Mouse (Mus musculus) liver, adult 2 months (tissue): ENCODE data around the gene Skap2. TPM values are rescaled to one million over a fixed set of nuclear protein-coding genes. Genes with fewer than 3 reads are reported as not detected.

Source experiments
- DNase-seq: peaks from one replicate; pipeline ENCODE4 v3.0.0-alpha.2; 2011; ENCODE audit warnings: low read depth, low spot score; ENCODE audit errors: extremely low read depth
- H3K27ac ChIP-seq: fragments of 200-500 bp; replicated peaks from 2 replicates; pipeline ENCODE4 v1.5.1; 2012; ENCODE audit warnings: low read depth, mild to moderate bottlenecking, control low read depth, inconsistent platforms, low read length; ENCODE audit not compliant: insufficient read depth
- H3K27me3 ChIP-seq: fragments of 200-500 bp; 2 replicates; pipeline ENCODE4 v1.6.1; 2012; ENCODE audit warnings: mild to moderate bottlenecking, moderate library complexity, low read length, inconsistent platforms; ENCODE audit not compliant: control insufficient read depth, insufficient read depth
- H3K36me3 ChIP-seq: fragments of 200-500 bp; 2 replicates; pipeline ENCODE4 v1.6.1; 2012; ENCODE audit warnings: low read length, inconsistent platforms; ENCODE audit not compliant: control insufficient read depth, insufficient read depth
- H3K4me1 ChIP-seq: fragments of 200-500 bp; 2 replicates; pipeline ENCODE4 v1.6.1; 2011; ENCODE audit warnings: low read length; ENCODE audit not compliant: control insufficient read depth, insufficient read depth
- H3K4me3 ChIP-seq: fragments of 200-500 bp; 2 replicates; pipeline ENCODE4 v1.5.1; 2011; ENCODE audit warnings: low read depth, mild to moderate bottlenecking, control low read depth, low read length, moderate library complexity; ENCODE audit not compliant: insufficient read depth
- H3K79me2 ChIP-seq: fragments of 200-500 bp; 2 replicates; pipeline ENCODE4 v1.6.1; 2012; ENCODE audit warnings: inconsistent platforms, mild to moderate bottlenecking, low read length, moderate library complexity; ENCODE audit not compliant: control insufficient read depth, insufficient read depth
- H3K9ac ChIP-seq: fragments of 200-500 bp; 2 replicates; pipeline ENCODE4 v1.6.1; 2012; ENCODE audit warnings: low read depth, mild to moderate bottlenecking, control low read depth, inconsistent platforms, low read length
- CTCF ChIP-seq: fragments of 200-500 bp; IDR thresholded peaks from 2 replicates; pipeline ENCODE4 v1.5.1; 2011; ENCODE audit warnings: low read depth, low read length, control low read depth
- POLR2A ChIP-seq: fragments of 200-500 bp; IDR thresholded peaks from 2 replicates; pipeline ENCODE4 v1.6.1; 2011; ENCODE audit warnings: low read length, control low read depth; ENCODE audit not compliant: insufficient read depth; ENCODE audit errors: extremely low read depth
- WGBS: fragments of 180-500 bp; shearing (Covaris S2); methylation state at CpG from one replicate; pipeline ENCODE4 v1.1.7; 2018; 5-methylcytosine and 5-hydroxymethylcytosine counted together
- polyA plus RNA-seq: library from polyadenylated mRNA; depleted of rRNA; stranded (reverse); fragments of >200 nt; gene quantifications from 2 replicates; pipeline ENCODE4 v1.2.3, GENCODE M21; 2012; rRNA removed
- total RNA-seq: library from RNA; depleted of rRNA; stranded (reverse); fragments of >200 nt; gene quantifications from 2 replicates; pipeline ENCODE4 v1.2.3, GENCODE M21; 2014; rRNA removed

Skap2 gene
- 12.8 and 15.6 TPM in 2 replicates for total RNA-seq
- polyA plus RNA-seq, result 3.9 and 4.0 TPM in 2 replicates

DNA sequence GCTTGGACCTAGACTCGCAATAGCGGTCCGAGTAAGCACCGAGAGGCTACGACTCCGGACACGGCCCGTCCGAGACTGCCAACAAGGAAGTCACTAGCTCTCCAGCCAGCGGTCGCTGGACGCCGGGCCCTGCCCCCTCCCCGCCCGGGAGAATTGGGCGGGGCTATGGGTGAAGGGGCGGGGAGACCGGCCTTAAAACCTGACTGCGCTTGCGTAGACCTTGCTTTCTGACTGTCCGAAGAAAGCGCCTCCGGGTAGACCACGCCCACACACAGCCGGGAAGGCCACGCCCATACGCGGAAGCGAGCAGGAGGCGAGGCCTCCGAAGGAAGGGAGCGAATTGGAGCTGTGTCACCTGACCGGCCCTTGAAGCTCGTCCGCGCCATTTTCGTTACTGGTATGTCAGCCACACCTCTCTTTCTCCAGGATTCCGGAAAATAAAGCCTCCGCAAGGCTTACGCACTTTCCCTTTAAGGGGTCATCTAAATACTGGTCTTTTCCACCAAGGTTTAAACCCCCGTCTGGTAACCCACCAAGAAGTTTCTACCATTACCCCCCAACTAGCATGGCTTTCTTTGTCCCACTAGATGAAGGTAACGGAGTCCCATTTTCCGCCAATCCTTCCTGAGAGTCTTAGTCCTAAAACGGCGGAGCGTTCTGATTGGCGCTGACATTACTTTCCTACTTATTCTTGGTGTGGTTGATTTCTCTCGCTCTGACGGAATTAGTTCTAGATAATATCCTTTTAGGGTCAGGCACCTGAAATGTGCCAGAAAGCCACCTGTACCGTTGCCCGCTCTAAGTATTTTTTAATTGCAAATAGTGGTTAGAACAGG is at the start of gene Skap2:
Gene Skap2 (minus strand): TSS at position 141 of the 836 bp plus-strand sequence.
- DNase-seq, result peak; percentile 96
- H3K4me1 ChIP-seq, result peaks cover 10% of the 10 kb centered on the region; the same call in 1 of the 2 replicates
- peak within 1 kb of the TSS; percentile 85 for H3K9ac ChIP-seq
- TF ChIP-seq CTCF (no peak), POLR2A (peak; percentile 86)
- no peaks in the 10 kb centered on the region for H3K36me3 ChIP-seq
- peak within 1 kb of the TSS; percentile 84 for H3K4me3 ChIP-seq
- under 1% methylated on average over 51 of the region's 51 CpGs for WGBS
- H3K79me2 ChIP-seq, result peaks cover 4% of the 10 kb centered on the region; the same call in 1 of the 2 replicates
- no peaks in the 10 kb centered on the region for H3K27me3 ChIP-seq
- H3K27ac ChIP-seq, result peak within 1 kb of the TSS; percentile 86

DNA sequence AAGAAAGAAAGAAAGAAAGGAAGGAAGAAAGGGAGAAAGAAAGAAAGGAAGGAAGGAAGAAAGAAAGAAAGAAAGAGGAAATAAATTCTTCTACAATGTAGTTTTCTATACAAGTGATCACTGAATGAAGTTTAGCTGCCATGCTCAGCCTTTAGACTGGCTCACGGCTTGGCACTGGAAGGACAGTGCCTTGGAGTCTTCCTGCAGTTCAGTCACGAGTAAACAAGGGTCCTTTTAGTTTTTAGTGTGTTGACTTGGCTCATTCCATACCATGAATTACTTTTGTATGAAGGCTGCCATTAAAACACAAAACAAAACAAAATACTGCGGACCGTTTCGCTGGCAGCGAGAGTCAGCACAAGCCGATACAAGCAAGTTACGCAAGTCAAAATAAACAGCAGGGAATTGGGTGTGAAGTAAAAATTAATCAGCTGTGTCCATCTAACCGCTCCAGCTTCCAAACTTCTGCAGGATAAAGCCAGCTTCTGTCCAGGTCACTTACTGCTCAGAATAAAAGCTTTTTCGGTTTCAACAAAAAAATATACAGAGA is 46.6 kb upstream of the Skap2 start:
- Histone ChIP-seq H3K9ac (no peak overlapping the region), H3K36me3 (no peaks in the 10 kb centered on the region), H3K27me3 (peaks cover 3% of the 10 kb centered on the region; the same call in 1 of the 2 replicates), H3K4me1 (no peaks in the 10 kb centered on the region; the same call in 1 of the 2 replicates), H3K4me3 (no peak overlapping the region), H3K79me2 (no peaks in the 10 kb centered on the region), H3K27ac (no peak overlapping the region)
- WGBS, result 40% methylated on average over 10 of the region's 10 CpGs
- DNase-seq, result peak; percentile 75
- no peak for TF ChIP-seq POLR2A
- TF ChIP-seq CTCF, result no peak

GRCm38 (mm10) chr6:52058120-52058519 is 45.8 kb upstream of the Skap2 start:
- TF ChIP-seq CTCF, result no peak
- TF ChIP-seq POLR2A, result no peak
- Histone ChIP-seq H3K4me3 (no peak overlapping the region), H3K4me1 (no peaks in the 10 kb centered on the region), H3K27ac (no peak overlapping the region), H3K27me3 (peaks cover 3% of the 10 kb centered on the region; the same call in 1 of the 2 replicates), H3K36me3 (no peaks in the 10 kb centered on the region), H3K9ac (no peak overlapping the region), H3K79me2 (no peaks in the 10 kb centered on the region)
- 62% methylated on average over 5 of the region's 5 CpGs for WGBS
- DNase-seq, result no peak

DNA sequence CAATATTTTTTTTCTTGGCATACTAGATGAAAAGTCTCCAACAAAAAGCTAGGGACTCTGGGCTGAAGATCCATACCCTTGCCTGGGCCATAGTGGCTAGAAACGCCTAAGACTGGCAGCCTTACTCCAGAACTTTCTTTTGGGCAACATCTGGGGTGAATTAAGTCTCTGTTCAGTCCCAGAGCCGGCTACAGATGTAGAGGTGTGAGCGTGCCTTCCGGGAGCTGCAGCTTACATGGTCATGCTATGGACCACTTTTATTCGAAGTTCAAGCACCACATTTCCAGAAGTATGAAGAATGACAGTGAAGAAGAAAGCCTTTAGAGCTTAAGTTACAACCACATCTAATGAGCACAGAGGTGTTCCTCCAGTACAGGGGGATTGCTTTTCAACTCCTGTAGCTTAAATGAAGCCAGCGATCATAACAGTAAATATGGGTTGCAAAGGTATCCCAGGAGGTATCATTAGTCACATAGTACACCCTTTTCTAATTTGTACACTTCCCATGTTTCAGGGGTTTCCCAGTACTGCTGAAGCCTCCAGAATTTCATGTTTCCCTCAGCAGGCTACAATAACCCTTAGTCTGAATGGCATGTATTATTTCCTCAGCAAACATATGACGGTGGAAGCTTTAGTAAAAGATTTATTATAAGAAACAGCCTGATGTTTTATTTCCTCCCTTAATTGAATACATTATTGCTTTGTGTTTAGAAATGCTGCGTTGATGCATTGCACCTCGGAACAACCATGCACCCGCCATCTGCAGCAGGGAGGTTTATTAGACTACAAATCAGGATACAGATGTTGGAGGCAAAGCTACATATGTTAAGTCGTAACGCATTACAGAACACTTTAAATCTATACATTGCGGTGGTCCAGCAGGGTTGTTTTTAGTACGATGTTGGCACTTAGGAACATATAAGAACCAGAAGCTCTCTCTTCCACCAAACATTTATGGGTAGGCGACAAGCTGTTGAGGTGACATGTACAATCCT is 41.5 kb upstream of the Skap2 start:
- Histone ChIP-seq H3K4me1 (no peaks in the 10 kb centered on the region), H3K79me2 (no peaks in the 10 kb centered on the region), H3K36me3 (no peaks in the 10 kb centered on the region), H3K4me3 (no peak overlapping the region), H3K27ac (no peak overlapping the region), H3K9ac (no peak overlapping the region), H3K27me3 (no peaks in the 10 kb centered on the region)
- WGBS, result 85% methylated on average over 15 of the region's 15 CpGs
- TF ChIP-seq CTCF (no peak), POLR2A (no peak)
- no peak for DNase-seq

DNA sequence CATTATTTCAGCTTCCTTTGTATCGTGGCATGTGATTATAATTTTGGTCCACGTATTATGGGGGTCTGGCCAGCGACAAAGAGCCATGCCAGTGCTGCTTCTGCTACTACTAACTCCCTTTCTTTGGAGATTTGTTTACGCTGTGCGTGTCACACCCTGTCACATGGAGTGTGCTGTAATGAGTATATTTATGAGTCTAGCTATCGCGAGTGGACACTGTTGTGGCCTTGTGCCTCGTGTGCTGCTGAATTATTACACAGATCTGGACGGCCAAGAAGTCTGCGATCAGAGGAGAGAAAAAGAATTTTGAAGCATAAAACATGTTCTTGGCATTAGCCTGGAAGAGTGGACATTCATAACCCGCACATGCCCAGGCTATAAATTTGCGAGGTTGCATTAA is 37.7 kb upstream of the Skap2 start:
- H3K4me1 ChIP-seq, result no peaks in the 10 kb centered on the region
- WGBS, result 90% methylated on average over 12 of the region's 12 CpGs
- no peak overlapping the region for H3K4me3 ChIP-seq
- no peaks in the 10 kb centered on the region for H3K79me2 ChIP-seq
- TF ChIP-seq CTCF (no peak), POLR2A (no peak)
- DNase-seq, result no peak
- no peaks in the 10 kb centered on the region for H3K27me3 ChIP-seq
- no peak overlapping the region for H3K9ac ChIP-seq
- H3K36me3 ChIP-seq, result no peaks in the 10 kb centered on the region
- no peak overlapping the region for H3K27ac ChIP-seq
